Mouse (Mus musculus) urinary bladder, postnatal 10 days (tissue): ENCODE data around the gene Cyp27a1.

Experiments
- DNase-seq: peaks from one replicate; pipeline ENCODE4 v3.0.0; 2022; ENCODE audit warnings: low spot score

Cyp27a1 gene

GRCm38 (mm10) chr1:74713099-74713858 is at the start of gene Cyp27a1:
Gene Cyp27a1, plus strand, starts transcription at chr1:74713574.
- DNase-seq = no peak

- no peak for DNase-seq
Measured at GRCm38 (mm10) chr1:74665153-74665552, 48.2 kb upstream of the Cyp27a1 start.

GRCm38 (mm10) chr1:74668371-74668770 is 45.0 kb upstream of the Cyp27a1 start:
- DNase-seq = no peak

GRCm38 (mm10) chr1:74672731-74673130 is 40.6 kb upstream of the Cyp27a1 start:
- DNase-seq = no peak

- DNase-seq = no peak
Measured at GRCm38 (mm10) chr1:74676863-74677262, 36.5 kb upstream of the Cyp27a1 start.

- DNase-seq = no peak
Measured at GRCm38 (mm10) chr1:74677843-74678242, 35.5 kb upstream of the Cyp27a1 start.

- DNase-seq = no peak
Measured at GRCm38 (mm10) chr1:74687131-74687530, 26.2 kb upstream of the Cyp27a1 start.

GRCm38 (mm10) chr1:74693891-74694583 is 19.3 kb upstream of the Cyp27a1 start:
- no peak for DNase-seq

GRCm38 (mm10) chr1:74695836-74696235 is 17.5 kb upstream of the Cyp27a1 start:
- no peak for DNase-seq

- DNase-seq = no peak
Measured at GRCm38 (mm10) chr1:74697416-74697815, 16.0 kb upstream of the Cyp27a1 start.

GRCm38 (mm10) chr1:74698353-74698752 is 15.0 kb upstream of the Cyp27a1 start:
- DNase-seq = no peak

- no peak for DNase-seq
Measured at GRCm38 (mm10) chr1:74698791-74699190, 14.6 kb upstream of the Cyp27a1 start.

- DNase-seq = no peak
Measured at GRCm38 (mm10) chr1:74702142-74702553, 11.2 kb upstream of the Cyp27a1 start.

- DNase-seq = no peak
Measured at GRCm38 (mm10) chr1:74704156-74704555, 9.2 kb upstream of the Cyp27a1 start.

GRCm38 (mm10) chr1:74705016-74705415 is 8.4 kb upstream of the Cyp27a1 start:
- no peak for DNase-seq

- no peak for DNase-seq
Measured at GRCm38 (mm10) chr1:74709566-74709965, 3.8 kb upstream of the Cyp27a1 start.

GRCm38 (mm10) chr1:74712046-74712445 is 1.3 kb upstream of the Cyp27a1 start:
- no peak for DNase-seq

GRCm38 (mm10) chr1:74712461-74713098 is 794 bp upstream of the Cyp27a1 start:
- DNase-seq = no peak

GRCm38 (mm10) chr1:74713859-74714730 is 721 bp downstream of the Cyp27a1 start:
- no peak for DNase-seq

- no peak for DNase-seq
Measured at GRCm38 (mm10) chr1:74714967-74715366, 1.6 kb downstream of the Cyp27a1 start.

- DNase-seq = no peak
Measured at GRCm38 (mm10) chr1:74715468-74715867, 2.1 kb downstream of the Cyp27a1 start.

- no peak for DNase-seq
Measured at GRCm38 (mm10) chr1:74715886-74716285, 2.5 kb downstream of the Cyp27a1 start.
